Mouse (Mus musculus) heart, adult 2 months (tissue): ENCODE results near the gene Cdh11. TPM values are rescaled to one million over a fixed set of nuclear protein-coding genes. Genes with fewer than 3 reads are reported as not detected.
"Not testable (repeated sequence)": the region's sequence is repeated elsewhere in the genome, so short reads cannot be mapped to it uniquely, and the experiment has no call there.

Experiments used
- DNase-seq, 2 experiments: peaks; one replicate each; pipeline ENCODE4 v3.0.0; 2021
- H3K27ac ChIP-seq: fragments of 200-600 bp; 2 replicates; pipeline ENCODE4 v1.8.1; 2022
- H3K27me3 ChIP-seq: fragments of 200-500 bp; 2 replicates; pipeline ENCODE4 v1.6.1; 2012; ENCODE audit warnings: mild to moderate bottlenecking, low read length, inconsistent platforms, mixed read lengths; ENCODE audit not compliant: control insufficient read depth, insufficient read depth
- H3K36me3 ChIP-seq: fragments of 200-500 bp; 2 replicates; pipeline ENCODE4 v1.6.1; 2012; ENCODE audit warnings: low read length, inconsistent platforms; ENCODE audit not compliant: control insufficient read depth, insufficient read depth
- H3K4me1 ChIP-seq: fragments of 200-500 bp; 2 replicates; pipeline ENCODE4 v1.6.1; 2011; ENCODE audit warnings: low read length; ENCODE audit not compliant: control insufficient read depth, insufficient read depth
- H3K4me3 ChIP-seq: fragments of 200-600 bp; 2 replicates; pipeline ENCODE4 v1.8.1; 2022
- H3K79me2 ChIP-seq: fragments of 200-500 bp; replicated peaks from 2 replicates; pipeline ENCODE4 v1.6.1; 2012; ENCODE audit warnings: mild to moderate bottlenecking, inconsistent platforms, low read length, moderate library complexity, mixed read lengths; ENCODE audit not compliant: control insufficient read depth, insufficient read depth
- H3K9ac ChIP-seq: fragments of 200-500 bp; 2 replicates; pipeline ENCODE4 v1.6.1; 2012; ENCODE audit warnings: low read depth, mild to moderate bottlenecking, control low read depth, inconsistent platforms, low read length, mixed read lengths
- CTCF ChIP-seq: fragments of 200-600 bp; IDR thresholded peaks from 2 replicates; pipeline ENCODE4 v1.8.1; 2022; ENCODE audit warnings: antibody characterized with exemption, mild to moderate bottlenecking, moderate library complexity
- EP300 ChIP-seq: fragments of 200-500 bp; IDR thresholded peaks from 2 replicates; pipeline ENCODE4 v1.6.1; 2011; ENCODE audit warnings: low read depth, low read length, control low read depth; ENCODE audit not compliant: insufficient read depth
- POLR2A ChIP-seq: fragments of 200-500 bp; IDR thresholded peaks from 2 replicates; pipeline ENCODE4 v1.6.1; 2011; ENCODE audit warnings: mild to moderate bottlenecking, low read depth, low read length, control low read depth; ENCODE audit not compliant: insufficient read depth
- WGBS: fragments of 180-500 bp; shearing (Covaris S2); methylation state at CpG from one replicate; pipeline ENCODE4 v1.1.7; 2018; 5-methylcytosine and 5-hydroxymethylcytosine counted together
- intact Hi-C: fragments of 180-260 bp; cut with DNase I; formaldehyde crosslinking; loops from one replicate; pipeline ENCODE4 v1.15.1; 2025
- polyA plus RNA-seq: library from polyadenylated mRNA; depleted of rRNA; stranded (reverse); fragments of >200 nt; gene quantifications from 2 replicates; pipeline ENCODE4 v1.2.3, GENCODE M21; 2012
- total RNA-seq, 2 experiments: library from RNA; stranded (reverse); gene quantifications; 2 replicates each; pipeline ENCODE4 v1.2.3; 2021

Gene Cdh11
- total and polyA plus RNA-seq, 3 experiments: 6.0 to 13.4 (median 11.9) TPM

GRCm38 (mm10) chr8:102700245-102700644 lies 85.2 kb downstream of the Cdh11 start:
- 30% methylated on average over 1 of the region's 1 CpGs for WGBS
- TF ChIP-seq CTCF (no peak), EP300 (no peak), POLR2A (no peak)
- Histone ChIP-seq H3K79me2 (no peaks in the 10 kb centered on the region; the same call in 1 of the 2 replicates), H3K36me3 (no peaks in the 10 kb centered on the region), H3K4me1 (no peaks in the 10 kb centered on the region), H3K27me3 (no peaks in the 10 kb centered on the region), H3K4me3 (no peak overlapping the region), H3K27ac (no peak overlapping the region), H3K9ac (no peak overlapping the region)
- DNase-seq: no peak
- intact Hi-C loops: no loop called here

- no peak for DNase-seq
- 60% methylated on average over 11 of the region's 11 CpGs for WGBS
- Histone ChIP-seq H3K4me1 (no peaks in the 10 kb centered on the region), H3K27me3 (no peaks in the 10 kb centered on the region), H3K36me3 (no peaks in the 10 kb centered on the region), H3K27ac (no peak overlapping the region), H3K4me3 (no peak overlapping the region), H3K79me2 (no peaks in the 10 kb centered on the region; the same call in 1 of the 2 replicates), H3K9ac (no peak overlapping the region)
- TF ChIP-seq CTCF (no peak), EP300 (no peak), POLR2A (no peak)
- intact Hi-C loops: no loop called here
These were observed 87.1 kb downstream of the Cdh11 start for GRCm38 (mm10) chr8:102698232-102698837.

GRCm38 (mm10) chr8:102693465-102693864 lies 92.0 kb downstream of the Cdh11 start:
- TF ChIP-seq CTCF (no peak), POLR2A (no peak), EP300 (no peak)
- Histone ChIP-seq H3K9ac (no peak overlapping the region), H3K4me3 (no peak overlapping the region), H3K27ac (no peak overlapping the region), H3K4me1 (no peaks in the 10 kb centered on the region), H3K79me2 (no peaks in the 10 kb centered on the region; the same call in 1 of the 2 replicates), H3K36me3 (no peaks in the 10 kb centered on the region), H3K27me3 (no peaks in the 10 kb centered on the region)
- 42% methylated on average over 1 of the region's 1 CpGs for WGBS
- intact Hi-C loops: no loop called here
- DNase-seq: no peak

- H3K27ac ChIP-seq, H3K36me3 ChIP-seq, DNase-seq, H3K27me3 ChIP-seq, H3K9ac ChIP-seq, H3K79me2 ChIP-seq, H3K4me1 ChIP-seq, H3K4me3 ChIP-seq: not testable (repeated sequence)
- intact Hi-C loops: loop anchor here (5.0 kb wide), 1 partner anchor 1102 kb away; no protein-coding TSS in a partner anchor
- WGBS: 72% methylated on average over 7 of the region's 7 CpGs
These were observed 100.0 kb downstream of the Cdh11 start for GRCm38 (mm10) chr8:102685491-102685890.

- Histone ChIP-seq H3K79me2 (no peaks in the 10 kb centered on the region), H3K4me3 (no peak overlapping the region), H3K36me3 (no peaks in the 10 kb centered on the region), H3K9ac (no peak overlapping the region), H3K4me1 (no peaks in the 10 kb centered on the region), H3K27me3 (no peaks in the 10 kb centered on the region), H3K27ac (no peak overlapping the region)
- no peak for DNase-seq
- TF ChIP-seq POLR2A: no peak
- TF ChIP-seq CTCF: no peak
- no peak for TF ChIP-seq EP300
- intact Hi-C loops: loop anchor here (5.0 kb wide), 1 partner anchor 1102 kb away; no protein-coding TSS in a partner anchor
- WGBS: 80% methylated on average over 11 of the region's 11 CpGs
These were observed 100.4 kb downstream of the Cdh11 start for GRCm38 (mm10) chr8:102685023-102685422.

GRCm38 (mm10) chr8:102677148-102677547 lies 108.3 kb downstream of the Cdh11 start:
- no peaks in the 10 kb centered on the region for H3K36me3 ChIP-seq
- 94% methylated on average over 3 of the region's 3 CpGs for WGBS
- no peak overlapping the region for H3K9ac ChIP-seq

GRCm38 (mm10) chr8:102664561-102664960 lies 120.9 kb downstream of the Cdh11 start:
- H3K9ac ChIP-seq, H3K79me2 ChIP-seq, H3K36me3 ChIP-seq, H3K4me3 ChIP-seq, H3K27ac ChIP-seq, H3K27me3 ChIP-seq, intact Hi-C loops, H3K4me1 ChIP-seq, DNase-seq: not testable (repeated sequence)
- 56% methylated on average over 5 of the region's 5 CpGs for WGBS

More at GRCm38 (mm10) chr8:102677148-102677547, 108.3 kb downstream of the Cdh11 start:
- intact Hi-C loops: no loop called here
- no peak for DNase-seq
- Histone ChIP-seq H3K4me1 (no peaks in the 10 kb centered on the region), H3K27me3 (no peaks in the 10 kb centered on the region), H3K79me2 (no peaks in the 10 kb centered on the region; the same call in 1 of the 2 replicates), H3K4me3 (no peak overlapping the region), H3K27ac (no peak overlapping the region)
- no peak for TF ChIP-seq POLR2A
- TF ChIP-seq EP300: no peak
- TF ChIP-seq CTCF: no peak
